Mouse (Mus musculus) heart, postnatal 0 days (tissue): ENCODE measurements around the gene Pip5kl1.

Experiments
- CTCF ChIP-seq: IDR thresholded peaks from 2 replicates; pipeline ENCODE4 v1.5.1; 2016; ENCODE audit warnings: antibody characterized with exemption, control low read depth, low read depth
- EP300 ChIP-seq: IDR thresholded peaks from 2 replicates; pipeline ENCODE4 v1.6.1; 2016; ENCODE audit warnings: antibody characterized with exemption, low read depth

DNA sequence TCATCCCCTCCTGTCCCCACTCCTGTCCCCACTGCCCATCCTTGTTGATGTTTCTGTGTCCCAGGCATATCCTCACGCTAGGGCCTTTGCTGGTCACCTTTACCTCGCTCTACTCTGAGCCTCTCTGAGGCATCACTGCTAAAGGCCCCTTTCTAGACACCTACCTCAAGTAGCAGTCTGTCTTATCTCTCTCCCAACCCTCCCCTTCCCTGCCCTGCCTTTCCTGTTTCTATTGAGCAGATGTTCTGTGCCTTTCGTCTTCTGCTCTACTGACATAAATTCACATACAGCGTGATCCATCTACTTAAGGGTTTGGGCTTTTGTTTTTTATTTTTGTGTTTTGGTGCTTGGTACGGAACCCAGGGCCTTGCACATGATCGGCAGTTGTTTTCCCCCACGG, 18.6 kb upstream of the Pip5kl1 start:
- TF ChIP-seq CTCF (no peak), EP300 (no peak)
